Mouse (Mus musculus): ENCODE data around the gene Sez6l2.

GRCm38 (mm10) chr7:126941801-126942200 is 8.6 kb upstream of the Sez6l2 start:
- no peak for TF ChIP-seq CTCF (IDR thresholded peaks at IDR 0.05; ENCODE audit: low read depth, low read length)
- TF ChIP-seq POLR2A (IDR thresholded peaks at IDR 0.05; ENCODE audit: extremely low read depth, insufficient read depth, low read length), result no peak
